Mouse (Mus musculus) testis, adult 2 months (tissue): ENCODE measurements at regions not wholly inside any gene's neighbourhood (a gene's known extent, or its start where the extent isn't known, plus 50 kb on each side); places are given as distances from the start of the nearest gene placed in this dataset.

ENCODE experiments used
- CTCF ChIP-seq: fragments of 200-500 bp; IDR thresholded peaks from 2 replicates; pipeline ENCODE4 v1.5.1; 2012; ENCODE audit warnings: low read depth, mild to moderate bottlenecking, inconsistent platforms, low read length, moderate library complexity; ENCODE audit not compliant: control insufficient read depth, insufficient read depth, insufficient replicate concordance
- POLR2A ChIP-seq: fragments of 200-500 bp; IDR thresholded peaks from 2 replicates; pipeline ENCODE4 v1.6.1; 2012; ENCODE audit warnings: low read depth, mild to moderate bottlenecking, inconsistent platforms, low read length, moderate library complexity; ENCODE audit not compliant: control insufficient read depth

DNA sequence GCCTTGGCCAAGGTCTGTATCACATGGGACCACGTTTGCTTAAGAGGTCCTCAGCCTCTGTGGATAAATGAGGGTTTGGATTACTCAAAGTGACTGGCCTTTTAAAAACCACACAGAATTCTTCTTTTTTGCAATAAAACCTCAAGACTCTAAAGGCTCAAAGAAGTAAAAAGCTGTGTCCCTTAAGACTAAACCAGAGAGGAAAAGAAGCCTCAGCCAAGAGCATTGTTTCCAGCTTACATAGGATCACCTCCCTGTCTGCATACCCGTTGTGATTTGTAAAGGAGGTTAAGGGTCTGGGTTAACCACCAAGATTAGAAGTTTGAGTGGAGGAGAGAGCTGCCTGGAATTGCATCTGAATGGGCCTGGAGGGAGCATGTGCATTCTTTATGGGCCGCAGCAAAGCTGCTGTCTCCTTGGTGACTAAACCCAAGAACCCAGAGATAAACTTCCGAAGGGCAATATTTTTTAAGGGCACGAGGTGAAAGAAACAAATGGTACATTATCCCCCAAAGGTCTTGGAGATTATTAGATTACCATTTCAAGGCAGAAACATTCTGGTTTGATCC, 297.4 kb downstream of the Cxcl12 start:
- no peak for TF ChIP-seq POLR2A
- no peak for TF ChIP-seq CTCF
